Mouse (Mus musculus) cortical plate, adult 2 months (tissue): ENCODE measurements at regions not wholly inside any gene's neighbourhood (a gene's known extent, or its start where the extent isn't known, plus 50 kb on each side); places are given as distances from the start of the nearest gene placed in this dataset.

Experiments
- CTCF ChIP-seq: fragments of 200-500 bp; IDR thresholded peaks from 2 replicates; pipeline ENCODE4 v1.5.1; 2011; ENCODE audit warnings: mild to moderate bottlenecking, control low read depth, low read length; ENCODE audit not compliant: insufficient read depth; ENCODE audit errors: extremely low read depth
- POLR2A ChIP-seq: fragments of 200-500 bp; IDR thresholded peaks from 2 replicates; pipeline ENCODE4 v1.6.1; 2011; ENCODE audit warnings: mild to moderate bottlenecking, low read length, control low read depth; ENCODE audit not compliant: insufficient read depth; ENCODE audit errors: extremely low read depth

- no peak for TF ChIP-seq CTCF
- no peak for TF ChIP-seq POLR2A
These were observed 160.2 kb upstream of the Cops8 start for GRCm38 (mm10) chr1:90442250-90443240.
